Mouse (Mus musculus) midbrain, postnatal 0 days (tissue): Measurements from ENCODE around the gene Bbof1. TPM values are rescaled to one million over a fixed set of nuclear protein-coding genes. Genes with fewer than 3 reads are reported as not detected.
A peak's percentile ranks its signal among the peaks of the same experiment; 100 is the strongest.

ENCODE experiments used
- ATAC-seq: fragments of 200-750 bp; cut with Nextera tagmentation; 2 replicates; pipeline ENCODE4 v1.8.0; 2017; ENCODE audit warnings: moderate number of reproducible peaks, mild to moderate bottlenecking, moderate TSS enrichment, moderate library complexity; ENCODE audit not compliant: low FRiP score
- DNase-seq: peaks from one replicate; pipeline ENCODE4 v3.0.0-alpha.2; 2015; ENCODE audit warnings: low spot score
- H3K27ac ChIP-seq: fragments of 300-500 bp; sonication (generic); 2 replicates; pipeline ENCODE4 v1.5.1; 2014; ENCODE audit warnings: low read depth, mild to moderate bottlenecking, low read length, mixed read lengths
- H3K27me3 ChIP-seq: fragments of 300-500 bp; sonication (generic); 2 replicates; pipeline ENCODE4 v1.6.1; 2014; ENCODE audit warnings: low read length, control low read depth, mixed read lengths; ENCODE audit not compliant: insufficient read depth
- H3K36me3 ChIP-seq: fragments of 300-500 bp; sonication (generic); 2 replicates; pipeline ENCODE4 v1.6.1; 2014; ENCODE audit warnings: low read length, control low read depth, mixed read lengths; ENCODE audit not compliant: insufficient read depth
- H3K4me1 ChIP-seq: fragments of 300-500 bp; sonication (generic); 2 replicates; pipeline ENCODE4 v1.6.1; 2014; ENCODE audit warnings: mild to moderate bottlenecking, control low read depth, antibody characterized with exemption, low read length, mixed read lengths; ENCODE audit not compliant: insufficient read depth
- H3K4me2 ChIP-seq: fragments of 300-500 bp; sonication (generic); 2 replicates; pipeline ENCODE4 v1.6.1; 2014; ENCODE audit warnings: low read depth, mild to moderate bottlenecking, low read length, mixed read lengths; ENCODE audit not compliant: poor library complexity, severe bottlenecking
- H3K4me3 ChIP-seq: fragments of 300-500 bp; sonication (generic); 2 replicates; pipeline ENCODE4 v1.5.1; 2014; ENCODE audit warnings: low read depth, mild to moderate bottlenecking, low read length, moderate library complexity
- H3K9ac ChIP-seq: fragments of 300-500 bp; sonication (generic); replicated peaks from 2 replicates; pipeline ENCODE4 v1.6.1; 2014; ENCODE audit warnings: mild to moderate bottlenecking, low read length, moderate library complexity, mixed read lengths; ENCODE audit not compliant: poor library complexity, severe bottlenecking
- H3K9me3 ChIP-seq: fragments of 300-500 bp; sonication (generic); 2 replicates; pipeline ENCODE4 v1.6.1; 2016; ENCODE audit warnings: low read length, control low read depth
- CTCF ChIP-seq: IDR thresholded peaks from 2 replicates; pipeline ENCODE4 v1.5.1; 2016; ENCODE audit warnings: antibody characterized with exemption, mild to moderate bottlenecking
- WGBS: fragments of 180-500 bp; shearing (Covaris S2); extraction: QIAGEN DNeasy Blood & Tissue Kit; methylation state at CpG from one replicate; pipeline ENCODE4 v1.1.7; 2014; 5-methylcytosine and 5-hydroxymethylcytosine counted together
- polyA plus RNA-seq: library from polyadenylated mRNA; unstranded; fragments of >200 nt; fragmentation: Nextera tagmentation; extraction: Ambion mirVana; gene quantifications from 2 replicates; pipeline ENCODE4 v1.2.1, GENCODE M21; 2015
- total RNA-seq: library from RNA; depleted of rRNA; stranded (reverse); fragments of >200 nt; gene quantifications from 2 replicates; pipeline ENCODE4 v1.2.3, GENCODE M21; 2014

The Bbof1 gene
- total and polyA plus RNA-seq, 2 experiments from 2014 or later: 2.1 to 3.2 TPM

DNA sequence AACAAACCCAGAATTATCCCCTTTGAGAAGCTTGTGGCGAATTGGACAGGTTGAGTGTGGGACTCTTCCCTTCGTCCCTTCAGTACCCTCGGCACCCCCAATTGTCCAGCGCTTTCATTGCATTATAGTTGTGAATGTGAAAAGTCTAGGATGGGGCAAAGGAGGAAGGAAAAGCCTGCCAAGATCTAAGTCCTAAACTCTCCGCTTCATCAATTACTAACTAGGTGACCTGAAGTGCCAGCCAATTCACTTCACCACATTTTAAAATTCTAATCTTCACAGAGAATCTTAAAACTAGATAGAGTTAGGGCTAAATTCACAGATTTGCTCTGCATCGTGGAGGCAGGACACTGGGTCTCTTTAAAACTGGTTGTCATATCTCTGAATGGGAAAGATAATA, 39.3 kb downstream of the Bbof1 start:
- DNase-seq (no peak), ATAC-seq (no peak)
- no peaks in the 10 kb centered on the region for H3K36me3 ChIP-seq
- H3K4me3 ChIP-seq: no peak overlapping the region
- TF ChIP-seq CTCF: no peak
- H3K9me3 ChIP-seq: no peaks in the 10 kb centered on the region
- no peak overlapping the region for H3K27ac ChIP-seq
- 84% methylated on average over 6 of the region's 6 CpGs for WGBS
- H3K4me1 ChIP-seq: peaks cover 8% of the 10 kb centered on the region; the same call in 1 of the 2 replicates
- no peak overlapping the region for H3K4me2 ChIP-seq
- no peaks in the 10 kb centered on the region for H3K27me3 ChIP-seq
- no peak overlapping the region for H3K9ac ChIP-seq

DNA sequence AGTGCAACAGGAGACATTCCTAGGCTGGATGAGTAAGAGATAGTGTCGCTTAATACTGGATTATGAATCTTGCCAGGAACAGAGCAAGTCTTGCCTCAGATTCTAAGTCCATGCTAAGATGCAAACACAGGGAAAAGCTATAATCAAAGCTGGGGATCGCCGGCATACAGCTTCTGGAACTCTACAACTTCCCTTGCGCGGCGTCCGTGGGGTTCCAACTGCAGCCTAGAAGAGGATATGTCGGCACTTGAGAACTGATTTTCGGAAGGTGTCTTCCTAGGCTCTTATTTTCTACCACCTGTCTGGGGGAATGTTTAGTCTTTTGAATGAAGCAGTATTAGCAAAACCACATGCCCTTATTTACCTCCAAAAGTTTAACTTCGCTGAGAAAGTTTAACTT, 41.0 kb downstream of the Bbof1 start:
- H3K9me3 ChIP-seq: no peaks in the 10 kb centered on the region
- H3K4me3 ChIP-seq: peak overlapping the region; percentile 75
- no peak for TF ChIP-seq CTCF
- peak overlapping the region; percentile 87 for H3K4me2 ChIP-seq
- H3K9ac ChIP-seq: no peak overlapping the region
- ATAC-seq (no peak), DNase-seq (no peak)
- no peaks in the 10 kb centered on the region for H3K27me3 ChIP-seq
- H3K27ac ChIP-seq: peak overlapping the region; percentile 77
- H3K4me1 ChIP-seq: peaks cover 8% of the 10 kb centered on the region; the same call in 1 of the 2 replicates
- WGBS: 58% methylated on average over 10 of the region's 10 CpGs
- no peaks in the 10 kb centered on the region for H3K36me3 ChIP-seq

DNA sequence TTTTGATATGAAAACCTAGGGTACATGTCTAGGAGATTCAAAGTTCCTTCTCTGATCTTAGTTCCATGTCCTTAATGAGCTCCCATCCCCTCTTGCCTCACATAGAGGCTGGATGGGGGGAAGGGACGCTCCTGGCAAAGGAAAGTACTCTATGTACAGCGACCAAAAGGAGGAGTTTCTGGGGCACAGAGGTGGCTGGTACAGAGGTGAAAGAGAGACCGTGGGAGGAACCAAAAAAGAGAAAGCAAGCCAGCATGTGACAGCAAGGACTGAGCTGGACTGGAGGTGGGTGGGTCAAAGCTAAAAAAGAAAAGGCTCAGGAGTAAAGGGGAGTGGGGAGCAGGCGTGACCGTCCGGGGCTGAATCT, 41.5 kb downstream of the Bbof1 start:
- no peaks in the 10 kb centered on the region for H3K27me3 ChIP-seq
- TF ChIP-seq CTCF: no peak
- 0% methylated on average over 6 of the region's 6 CpGs for WGBS
- peak overlapping the region; percentile 77 for H3K27ac ChIP-seq
- H3K9ac ChIP-seq: peak overlapping the region; percentile 55
- H3K4me2 ChIP-seq: peak overlapping the region; percentile 87
- ATAC-seq: peak; percentile 0; the same call in 1 of the 2 replicates
- no peaks in the 10 kb centered on the region for H3K9me3 ChIP-seq
- peak overlapping the region; percentile 75 for H3K4me3 ChIP-seq
- H3K4me1 ChIP-seq: peaks cover 8% of the 10 kb centered on the region; the same call in 1 of the 2 replicates
- peak; percentile 47 for DNase-seq
- H3K36me3 ChIP-seq: no peaks in the 10 kb centered on the region

DNA sequence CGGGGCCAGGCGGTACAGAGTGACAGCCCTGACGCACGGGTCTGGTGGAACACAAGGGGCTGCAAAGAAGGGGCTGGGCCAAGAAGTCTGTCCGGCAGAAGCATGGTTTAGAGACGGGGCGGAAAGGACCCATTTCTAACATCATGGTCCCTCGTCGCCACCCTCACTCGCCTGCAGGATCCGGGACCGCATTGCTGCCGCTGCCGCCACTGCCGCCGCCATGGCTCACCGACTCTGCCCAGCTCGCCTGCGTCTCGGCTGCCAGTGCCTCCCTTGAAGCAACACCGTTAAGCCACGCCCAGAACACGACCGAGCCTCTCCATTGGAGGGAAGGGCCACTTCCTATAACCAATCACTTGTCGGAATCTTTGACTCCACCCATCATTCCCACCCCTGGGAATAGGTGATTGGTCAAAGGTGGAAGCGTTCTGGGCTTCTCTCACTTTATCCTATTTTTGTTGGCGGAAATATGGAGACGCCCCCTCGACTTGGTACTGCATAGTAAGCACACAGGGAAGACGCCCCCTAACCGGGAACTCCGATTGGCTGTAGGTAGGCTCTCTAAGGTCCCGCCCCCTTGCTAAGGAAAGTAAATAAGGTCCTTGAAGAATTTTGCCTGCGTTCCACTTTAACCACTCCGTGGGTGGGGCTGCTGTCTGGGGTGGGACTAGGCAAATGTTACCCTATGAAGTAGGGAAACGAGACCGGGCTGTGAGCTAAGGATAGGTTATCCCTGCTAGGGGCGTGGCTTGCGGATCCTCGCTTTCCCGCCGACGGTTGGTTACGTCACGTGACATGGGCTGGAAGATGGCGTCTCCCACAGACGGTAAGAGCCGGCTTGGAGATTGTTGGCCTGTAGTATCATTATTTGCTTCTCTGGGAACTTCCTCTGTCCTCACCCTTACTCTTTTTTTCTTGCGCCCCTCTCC, 42.1 kb downstream of the Bbof1 start, which contains the start of the genes Aldh6a1 and Lin52:
Gene Aldh6a1 (minus strand): TSS at position 287 of the 929 bp plus-strand sequence.
Gene Lin52 (plus strand): TSS at position 705 of the 929 bp plus-strand sequence.
- DNase-seq: peak; percentile 100
- ATAC-seq: peak; percentile 98
- Histone ChIP-seq H3K4me2 (peak within 1 kb of the TSS; percentile 94), H3K9me3 (no peaks in the 10 kb centered on the region), H3K36me3 (no peaks in the 10 kb centered on the region), H3K4me3 (peak within 1 kb of the TSS; percentile 75), H3K27me3 (no peaks in the 10 kb centered on the region), H3K27ac (peak within 1 kb of the TSS; percentile 77), H3K4me1 (peaks cover 8% of the 10 kb centered on the region; the same call in 1 of the 2 replicates), H3K9ac (peak within 1 kb of the TSS; percentile 67)
- TF ChIP-seq CTCF: no peak
- 1% methylated on average over 45 of the region's 49 CpGs for WGBS

DNA sequence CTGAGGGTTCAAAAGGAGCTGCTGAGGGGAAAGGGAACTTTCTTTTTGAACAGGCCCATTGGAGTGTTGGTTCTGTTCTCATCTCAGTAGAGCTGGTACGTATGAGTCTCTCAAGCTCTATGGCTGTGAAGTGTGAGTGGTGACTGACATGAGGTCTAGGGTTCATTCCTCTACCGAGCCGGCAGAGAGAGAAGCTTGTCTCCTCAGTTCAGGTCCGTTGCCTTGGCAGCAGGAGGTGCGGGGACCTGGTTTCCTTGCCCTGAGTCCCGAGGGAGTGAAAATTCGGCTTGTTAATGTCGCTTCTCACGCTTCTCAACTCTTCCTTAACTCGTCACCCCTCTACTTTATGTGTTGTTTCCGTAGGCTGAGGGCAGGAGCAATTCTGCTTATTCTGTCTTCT, 42.9 kb downstream of the Bbof1 start:
- TF ChIP-seq CTCF: no peak
- DNase-seq (peak; percentile 5), ATAC-seq (no peak)
- Histone ChIP-seq H3K9ac (peak overlapping the region; percentile 67), H3K4me1 (peaks cover 8% of the 10 kb centered on the region; the same call in 1 of the 2 replicates), H3K4me3 (peak overlapping the region; percentile 75), H3K27me3 (no peaks in the 10 kb centered on the region), H3K27ac (peak overlapping the region; percentile 52), H3K4me2 (peak overlapping the region; percentile 94), H3K36me3 (peaks cover under 1% of the 10 kb centered on the region; the same call in 1 of the 2 replicates), H3K9me3 (no peaks in the 10 kb centered on the region)
- WGBS: under 1% methylated on average over 11 of the region's 11 CpGs

DNA sequence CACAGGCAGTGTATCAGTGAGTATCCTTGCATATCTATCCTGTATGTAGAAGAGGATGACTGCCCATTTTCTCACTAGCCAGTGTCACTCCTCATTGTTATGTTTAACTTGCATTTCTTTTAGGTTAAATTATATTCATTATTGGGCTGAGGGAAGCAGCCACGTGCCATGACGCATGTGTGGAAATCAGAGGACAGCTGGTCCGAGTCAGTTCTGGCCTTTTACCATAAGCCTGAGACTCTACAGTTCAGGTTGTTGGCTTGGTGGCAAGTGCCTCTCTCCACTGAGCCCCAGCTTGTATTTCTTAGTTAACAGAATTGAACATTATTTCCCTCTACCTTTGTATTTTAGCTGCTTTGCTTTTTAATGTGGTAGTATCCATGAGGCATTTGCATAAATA, 48.0 kb downstream of the Bbof1 start:
- Histone ChIP-seq H3K4me1 (peaks cover 4% of the 10 kb centered on the region; the same call in 1 of the 2 replicates), H3K27ac (no peak overlapping the region), H3K9ac (no peak overlapping the region), H3K36me3 (peaks cover 18% of the 10 kb centered on the region), H3K4me3 (no peak overlapping the region), H3K4me2 (no peak overlapping the region), H3K27me3 (no peaks in the 10 kb centered on the region), H3K9me3 (no peaks in the 10 kb centered on the region)
- WGBS: 93% methylated on average over 3 of the region's 3 CpGs
- TF ChIP-seq CTCF: no peak
- DNase-seq (no peak), ATAC-seq (no peak)
